Mouse (Mus musculus) brain, embryonic 14.5 days (tissue): ENCODE data around the gene Twnk.

Experiments used
- CTCF ChIP-seq: fragments of 200-500 bp; IDR thresholded peaks from 2 replicates; pipeline ENCODE4 v1.5.1; 2012; ENCODE audit warnings: inconsistent platforms, mild to moderate bottlenecking, moderate library complexity, borderline replicate concordance; ENCODE audit not compliant: insufficient read depth, insufficient read length; ENCODE audit errors: extremely low read depth
- POLR2A ChIP-seq: fragments of 200-500 bp; IDR thresholded peaks from 2 replicates; pipeline ENCODE4 v1.6.1; 2012; ENCODE audit warnings: mild to moderate bottlenecking, inconsistent platforms, borderline replicate concordance; ENCODE audit not compliant: poor library complexity, insufficient read depth, insufficient read length, severe bottlenecking; ENCODE audit errors: extremely low read depth

GRCm38 (mm10) chr19:44976636-44977035 is 28.8 kb upstream of the Twnk start:
- TF ChIP-seq CTCF (no peak), POLR2A (no peak)
